Mouse (Mus musculus): Measurements from ENCODE around the gene Ddx19a.

GRCm38 (mm10) chr8:110945716-110946115 lies 51.9 kb downstream of the Ddx19a start:
- no peak for TF ChIP-seq CTCF (IDR thresholded peaks at IDR 0.05; ENCODE audit: low read depth, low read length)
- TF ChIP-seq GATA1 (IDR thresholded peaks at IDR 0.05; ENCODE audit: borderline replicate concordance, low read length), result no peak
- TF ChIP-seq TAL1 (conservative IDR thresholded peaks at IDR 0.05; ENCODE audit: low read depth, low read length), result no peak
- TF ChIP-seq GATA2 (IDR thresholded peaks at IDR 0.05; ENCODE audit: borderline replicate concordance, low read depth, low read length), result no peak

Data from G1E (cell line).